Mouse (Mus musculus): ENCODE measurements around the gene Rmi2. TPM values are rescaled to one million over a fixed set of nuclear protein-coding genes. Genes with fewer than 3 reads are reported as not detected.

The Rmi2 gene
- polyA plus RNA-seq, 1 experiment from 2014 or later, result 4.8 TPM

GRCm38 (mm10) chr16:10813726-10814125 lies 21.1 kb upstream of the Rmi2 start:
- Histone ChIP-seq H3K27ac (ENCODE audit: low read depth) (no peak overlapping the region), H3K27me3 (ENCODE audit: insufficient read depth, low read length) (no peaks in the 10 kb centered on the region), H3K9me3 (ENCODE audit: low read depth, low read length) (no peaks in the 10 kb centered on the region), H3K9ac (no peak overlapping the region), H3K4me2 (no peak overlapping the region), H3K36me3 (ENCODE audit: insufficient read depth) (no peaks in the 10 kb centered on the region), H3K4me1 (ENCODE audit: insufficient read depth) (no peaks in the 10 kb centered on the region), H3K4me3 (ENCODE audit: low read depth, low read length) (no peak overlapping the region)
- DNase-seq (no peak), ATAC-seq (ENCODE audit: insufficient read depth) (no peak)
- no peak for TF ChIP-seq CTCF (IDR thresholded peaks at IDR 0.05; ENCODE audit: low read depth)
- WGBS, result 71% methylated on average over 4 of the region's 4 CpGs

- H3K27ac ChIP-seq (ENCODE audit: low read depth), result no peak overlapping the region
- no peak for TF ChIP-seq CTCF (IDR thresholded peaks at IDR 0.05; ENCODE audit: low read depth)
- no peaks in the 10 kb centered on the region for H3K4me1 ChIP-seq (ENCODE audit: insufficient read depth)
- no peaks in the 10 kb centered on the region for H3K9me3 ChIP-seq (ENCODE audit: low read depth, low read length)
- H3K9ac ChIP-seq, result no peak overlapping the region
- no peaks in the 10 kb centered on the region for H3K27me3 ChIP-seq (ENCODE audit: insufficient read depth, low read length)
- H3K4me3 ChIP-seq (ENCODE audit: low read depth, low read length), result no peak overlapping the region
- 56% methylated on average over 4 of the region's 4 CpGs for WGBS
- no peak overlapping the region for H3K4me2 ChIP-seq
- no peaks in the 10 kb centered on the region for H3K36me3 ChIP-seq (ENCODE audit: insufficient read depth)
- ATAC-seq (ENCODE audit: insufficient read depth), result peak; percentile 89
- peak; percentile 74 for DNase-seq
Measured at GRCm38 (mm10) chr16:10814864-10815263, 20.0 kb upstream of the Rmi2 start.

DNA sequence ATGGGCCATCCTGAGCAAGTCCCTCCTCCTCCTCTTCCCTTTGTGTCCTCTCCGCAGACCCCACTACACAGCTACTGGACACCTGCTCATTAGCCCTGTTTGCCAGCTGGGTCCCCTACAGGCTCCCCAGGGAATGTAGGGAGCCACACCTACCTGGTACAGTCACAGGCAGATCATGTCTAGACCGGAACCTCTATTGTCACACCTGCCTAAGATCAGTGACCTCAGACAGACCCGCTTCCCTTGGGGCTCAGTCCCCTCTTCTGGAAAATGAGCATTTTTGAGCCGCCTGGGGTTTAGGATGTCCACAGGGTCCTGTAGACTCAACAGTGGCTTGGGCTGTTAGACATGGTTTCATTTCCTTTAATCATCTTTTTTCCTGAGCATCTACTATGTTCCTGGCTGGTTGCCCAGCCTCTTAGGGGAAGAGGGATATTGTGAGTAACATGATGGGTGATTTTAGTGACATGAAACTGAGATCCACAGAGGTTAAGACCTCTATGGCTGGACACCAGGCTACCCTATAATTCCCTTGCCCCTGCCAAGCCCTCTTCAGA lies 16.2 kb upstream of the Rmi2 start:
- ATAC-seq (ENCODE audit: insufficient read depth), result no peak
- Histone ChIP-seq H3K4me3 (ENCODE audit: low read depth, low read length) (no peak overlapping the region), H3K36me3 (ENCODE audit: insufficient read depth) (no peaks in the 10 kb centered on the region), H3K27me3 (ENCODE audit: insufficient read depth, low read length) (no peaks in the 10 kb centered on the region), H3K4me1 (ENCODE audit: insufficient read depth) (no peaks in the 10 kb centered on the region), H3K4me2 (no peak overlapping the region), H3K27ac (ENCODE audit: low read depth) (no peak overlapping the region), H3K9me3 (ENCODE audit: low read depth, low read length) (no peaks in the 10 kb centered on the region), H3K9ac (no peak overlapping the region)
- WGBS, result 77% methylated on average over 4 of the region's 4 CpGs
- DNase-seq, result no peak
- TF ChIP-seq CTCF (IDR thresholded peaks at IDR 0.05; ENCODE audit: low read depth), result no peak

DNA sequence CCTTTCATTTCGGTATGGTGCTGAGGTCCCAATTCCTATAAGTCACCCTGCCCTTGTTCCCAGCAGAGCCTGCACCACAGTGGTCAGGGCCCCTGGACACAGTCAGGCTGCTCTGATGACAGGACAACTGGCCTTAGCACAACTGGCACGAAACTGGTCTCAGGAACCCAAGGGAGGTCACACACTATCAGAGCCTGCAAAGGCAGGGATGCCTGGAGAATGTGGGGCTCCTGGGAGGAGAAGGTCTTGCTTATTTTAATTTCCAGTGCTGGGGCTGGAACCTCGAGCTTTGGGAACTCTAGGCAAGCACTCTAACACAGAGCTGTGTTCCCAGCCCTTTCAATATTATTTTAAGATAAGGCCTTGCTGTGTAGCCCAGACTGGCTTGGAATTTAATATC lies 14.9 kb upstream of the Rmi2 start:
- H3K36me3 ChIP-seq (ENCODE audit: insufficient read depth), result no peaks in the 10 kb centered on the region
- H3K27me3 ChIP-seq (ENCODE audit: insufficient read depth, low read length), result no peaks in the 10 kb centered on the region
- H3K4me2 ChIP-seq, result no peak overlapping the region
- no peaks in the 10 kb centered on the region for H3K9me3 ChIP-seq (ENCODE audit: low read depth, low read length)
- no peak overlapping the region for H3K9ac ChIP-seq
- H3K4me3 ChIP-seq (ENCODE audit: low read depth, low read length), result no peak overlapping the region
- H3K27ac ChIP-seq (ENCODE audit: low read depth), result no peak overlapping the region
- ATAC-seq (ENCODE audit: insufficient read depth) (no peak), DNase-seq (no peak)
- H3K4me1 ChIP-seq (ENCODE audit: insufficient read depth), result no peaks in the 10 kb centered on the region
- WGBS, result 55% methylated on average over 3 of the region's 3 CpGs
- TF ChIP-seq CTCF (IDR thresholded peaks at IDR 0.05; ENCODE audit: low read depth), result no peak

DNA sequence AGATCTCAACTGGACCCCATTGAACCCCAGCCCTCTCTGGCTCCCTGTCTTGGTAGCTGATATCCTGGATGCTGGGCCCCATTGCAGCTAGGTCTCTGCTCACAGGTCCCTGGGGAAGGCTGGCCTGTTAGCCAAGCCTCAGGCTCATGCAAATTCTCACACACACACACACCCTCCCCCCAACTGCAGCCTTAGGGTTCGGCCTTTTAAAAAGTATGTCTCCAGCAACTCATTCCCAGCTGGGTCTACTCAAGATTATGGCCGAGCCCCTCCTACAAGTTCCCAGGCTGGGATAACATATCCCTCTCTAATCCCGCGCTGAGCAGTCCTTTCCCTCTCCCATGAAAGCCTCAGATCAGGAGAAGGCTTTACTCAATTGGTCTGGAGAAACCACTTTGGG lies 13.5 kb upstream of the Rmi2 start:
- Histone ChIP-seq H3K27me3 (ENCODE audit: insufficient read depth, low read length) (no peaks in the 10 kb centered on the region), H3K9me3 (ENCODE audit: low read depth, low read length) (no peaks in the 10 kb centered on the region), H3K36me3 (ENCODE audit: insufficient read depth) (no peaks in the 10 kb centered on the region), H3K4me1 (ENCODE audit: insufficient read depth) (no peaks in the 10 kb centered on the region), H3K27ac (ENCODE audit: low read depth) (no peak overlapping the region), H3K9ac (no peak overlapping the region), H3K4me2 (no peak overlapping the region), H3K4me3 (ENCODE audit: low read depth, low read length) (no peak overlapping the region)
- DNase-seq (peak; percentile 15), ATAC-seq (ENCODE audit: insufficient read depth) (peak; percentile 31; the same call in 1 of the 2 replicates)
- WGBS, result 47% methylated on average over 4 of the region's 4 CpGs
- TF ChIP-seq CTCF (IDR thresholded peaks at IDR 0.05; ENCODE audit: low read depth), result no peak

DNA sequence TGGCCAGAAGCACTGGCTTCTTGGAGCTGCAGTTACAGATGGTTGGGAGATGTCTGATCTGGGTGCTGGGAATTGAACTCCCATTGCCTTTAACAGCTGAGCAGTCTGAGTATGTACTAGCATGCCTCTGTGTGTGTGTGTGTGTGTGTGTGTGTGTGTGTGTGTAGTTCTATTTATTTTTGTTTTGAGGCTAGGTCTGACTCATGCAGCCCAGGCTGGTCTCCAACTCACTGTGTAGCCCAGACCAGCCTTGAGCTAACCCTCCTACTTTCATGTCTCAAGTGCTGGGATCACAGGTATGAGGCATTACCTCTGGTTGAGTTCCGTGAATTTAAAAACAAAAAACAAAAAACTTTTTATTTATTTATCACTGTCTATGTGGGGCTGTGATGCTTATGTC lies 10.3 kb upstream of the Rmi2 start:
- no peak for DNase-seq
- no peaks in the 10 kb centered on the region for H3K27me3 ChIP-seq (ENCODE audit: insufficient read depth, low read length)
- no peak for ATAC-seq (ENCODE audit: insufficient read depth)
- H3K36me3 ChIP-seq (ENCODE audit: insufficient read depth), result no peaks in the 10 kb centered on the region
- no peaks in the 10 kb centered on the region for H3K9me3 ChIP-seq (ENCODE audit: low read depth, low read length)
- H3K27ac ChIP-seq (ENCODE audit: low read depth), result no peak overlapping the region
- no peak overlapping the region for H3K9ac ChIP-seq
- H3K4me3 ChIP-seq (ENCODE audit: low read depth, low read length), result no peak overlapping the region
- no peaks in the 10 kb centered on the region for H3K4me1 ChIP-seq (ENCODE audit: insufficient read depth)
- WGBS, result 78% methylated on average over 1 of the region's 1 CpGs
- no peak overlapping the region for H3K4me2 ChIP-seq
- TF ChIP-seq CTCF (IDR thresholded peaks at IDR 0.05; ENCODE audit: low read depth), result no peak

DNA sequence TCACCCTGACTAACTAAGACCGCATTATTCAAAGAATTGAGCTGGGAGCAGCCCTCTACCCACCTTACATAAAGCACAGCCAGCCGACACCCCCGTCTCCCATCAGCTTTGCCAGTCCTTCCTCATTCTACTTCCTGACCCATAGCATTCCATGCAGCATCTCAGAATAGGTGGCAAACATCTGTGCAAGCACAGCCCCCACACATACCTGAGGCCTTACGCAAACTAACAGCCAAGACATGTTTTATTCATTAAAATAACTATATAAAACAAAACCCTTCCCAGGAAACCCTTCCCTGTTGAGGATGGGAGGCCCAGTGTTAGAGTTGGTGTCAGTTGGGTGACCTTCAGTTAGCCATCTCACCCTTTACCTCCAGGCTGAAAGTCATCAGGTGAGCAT lies 9.0 kb upstream of the Rmi2 start:
- Histone ChIP-seq H3K9me3 (ENCODE audit: low read depth, low read length) (no peaks in the 10 kb centered on the region), H3K27ac (ENCODE audit: low read depth) (no peak overlapping the region), H3K9ac (no peak overlapping the region), H3K4me2 (no peak overlapping the region), H3K4me1 (ENCODE audit: insufficient read depth) (no peaks in the 10 kb centered on the region), H3K36me3 (ENCODE audit: insufficient read depth) (no peaks in the 10 kb centered on the region), H3K4me3 (ENCODE audit: low read depth, low read length) (no peak overlapping the region), H3K27me3 (ENCODE audit: insufficient read depth, low read length) (no peaks in the 10 kb centered on the region)
- 79% methylated on average over 4 of the region's 4 CpGs for WGBS
- TF ChIP-seq CTCF (IDR thresholded peaks at IDR 0.05; ENCODE audit: low read depth), result no peak
- ATAC-seq (ENCODE audit: insufficient read depth) (no peak), DNase-seq (no peak)

DNA sequence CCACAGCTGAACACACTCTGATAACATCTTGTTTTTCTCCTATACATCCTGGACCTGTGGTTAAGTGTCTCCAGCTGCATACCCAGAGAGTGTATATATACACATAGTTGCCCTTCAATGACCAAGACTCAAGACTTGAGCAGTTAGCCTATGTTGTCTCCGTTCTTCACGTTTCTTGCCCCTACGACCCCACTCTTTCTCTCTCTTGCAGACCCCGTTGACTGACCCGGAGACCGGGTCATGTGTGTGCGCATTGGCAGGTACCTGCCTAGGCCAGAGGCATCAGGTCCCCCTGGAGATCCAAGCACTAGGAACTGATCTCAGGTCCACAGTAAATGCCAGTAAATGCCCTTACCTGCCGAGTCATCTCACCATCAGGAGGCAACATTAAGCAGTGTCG lies 7.6 kb upstream of the Rmi2 start:
- 85% methylated on average over 9 of the region's 9 CpGs for WGBS
- Histone ChIP-seq H3K27me3 (ENCODE audit: insufficient read depth, low read length) (no peaks in the 10 kb centered on the region), H3K27ac (ENCODE audit: low read depth) (no peak overlapping the region), H3K4me1 (ENCODE audit: insufficient read depth) (no peaks in the 10 kb centered on the region), H3K9ac (no peak overlapping the region), H3K9me3 (ENCODE audit: low read depth, low read length) (no peaks in the 10 kb centered on the region), H3K36me3 (ENCODE audit: insufficient read depth) (no peaks in the 10 kb centered on the region), H3K4me3 (ENCODE audit: low read depth, low read length) (no peak overlapping the region), H3K4me2 (no peak overlapping the region)
- DNase-seq, result no peak
- ATAC-seq (ENCODE audit: insufficient read depth), result no peak
- TF ChIP-seq CTCF (IDR thresholded peaks at IDR 0.05; ENCODE audit: low read depth), result no peak
